Mouse (Mus musculus) gastrocnemius, postnatal 25 days (tissue): ENCODE data around the gene Ccdc69. TPM values are rescaled to one million over a fixed set of nuclear protein-coding genes. Genes with fewer than 3 reads are reported as not detected.

Experiments used
- DNase-seq: peaks from one replicate; pipeline ENCODE4 v3.0.0; 2022
- total RNA-seq, 2 experiments: library from RNA; stranded (reverse); gene quantifications; 1 replicate in 1 of 2; 2 replicates in 1 of 2; pipeline ENCODE4 v1.2.3; 2021

The Ccdc69 gene
- total RNA-seq, 2 experiments from 2014 or later = 5.9 to 6.2 TPM

GRCm38 (mm10) chr11:55041348-55041747 lies 36.6 kb downstream of the Ccdc69 start:
- no peak for DNase-seq

GRCm38 (mm10) chr11:55039591-55039990 lies 38.3 kb downstream of the Ccdc69 start:
- DNase-seq = peak; percentile 57

- no peak for DNase-seq
These were observed 41.3 kb downstream of the Ccdc69 start for GRCm38 (mm10) chr11:55036601-55037000.

GRCm38 (mm10) chr11:55033040-55033660 lies 44.8 kb downstream of the Ccdc69 start, which contains the start of gene Anxa6:
TSS of gene Anxa6 (minus strand) at chr11:55033445.
- DNase-seq = peak; percentile 92

- DNase-seq = no peak
These were observed 45.6 kb downstream of the Ccdc69 start for GRCm38 (mm10) chr11:55032286-55032685.

GRCm38 (mm10) chr11:55031991-55032280 lies 46.0 kb downstream of the Ccdc69 start:
- DNase-seq = no peak

- DNase-seq = no peak
These were observed 46.5 kb downstream of the Ccdc69 start for GRCm38 (mm10) chr11:55031211-55031990.

GRCm38 (mm10) chr11:55028509-55028908 lies 49.4 kb downstream of the Ccdc69 start:
- DNase-seq = no peak

- no peak for DNase-seq
These were observed 50.6 kb downstream of the Ccdc69 start for GRCm38 (mm10) chr11:55027204-55027855.

- peak; percentile 62 for DNase-seq
These were observed 52.0 kb downstream of the Ccdc69 start for GRCm38 (mm10) chr11:55025896-55026295.

- peak; percentile 28 for DNase-seq
These were observed 54.3 kb downstream of the Ccdc69 start for GRCm38 (mm10) chr11:55023583-55023982.

GRCm38 (mm10) chr11:55023049-55023564 lies 54.8 kb downstream of the Ccdc69 start:
- DNase-seq = peak; percentile 89

- DNase-seq = no peak
These were observed 55.4 kb downstream of the Ccdc69 start for GRCm38 (mm10) chr11:55022508-55022907.

- DNase-seq = no peak
These were observed 56.1 kb downstream of the Ccdc69 start for GRCm38 (mm10) chr11:55021859-55022258.

GRCm38 (mm10) chr11:55021458-55021857 lies 56.5 kb downstream of the Ccdc69 start:
- no peak for DNase-seq

GRCm38 (mm10) chr11:55019711-55020110 lies 58.2 kb downstream of the Ccdc69 start:
- DNase-seq = no peak

- DNase-seq = no peak
These were observed 59.9 kb downstream of the Ccdc69 start for GRCm38 (mm10) chr11:55018034-55018433.

GRCm38 (mm10) chr11:55017201-55017600 lies 60.7 kb downstream of the Ccdc69 start:
- no peak for DNase-seq

- no peak for DNase-seq
These were observed 61.2 kb downstream of the Ccdc69 start for GRCm38 (mm10) chr11:55016758-55017157.

GRCm38 (mm10) chr11:55015831-55016241 lies 62.1 kb downstream of the Ccdc69 start:
- peak; percentile 79 for DNase-seq

GRCm38 (mm10) chr11:55015264-55015663 lies 62.7 kb downstream of the Ccdc69 start:
- no peak for DNase-seq

GRCm38 (mm10) chr11:55013802-55014201 lies 64.1 kb downstream of the Ccdc69 start:
- DNase-seq = no peak
